10 mouse cellular contexts compared by ENCODE assay signal in the genomic region with DNA sequence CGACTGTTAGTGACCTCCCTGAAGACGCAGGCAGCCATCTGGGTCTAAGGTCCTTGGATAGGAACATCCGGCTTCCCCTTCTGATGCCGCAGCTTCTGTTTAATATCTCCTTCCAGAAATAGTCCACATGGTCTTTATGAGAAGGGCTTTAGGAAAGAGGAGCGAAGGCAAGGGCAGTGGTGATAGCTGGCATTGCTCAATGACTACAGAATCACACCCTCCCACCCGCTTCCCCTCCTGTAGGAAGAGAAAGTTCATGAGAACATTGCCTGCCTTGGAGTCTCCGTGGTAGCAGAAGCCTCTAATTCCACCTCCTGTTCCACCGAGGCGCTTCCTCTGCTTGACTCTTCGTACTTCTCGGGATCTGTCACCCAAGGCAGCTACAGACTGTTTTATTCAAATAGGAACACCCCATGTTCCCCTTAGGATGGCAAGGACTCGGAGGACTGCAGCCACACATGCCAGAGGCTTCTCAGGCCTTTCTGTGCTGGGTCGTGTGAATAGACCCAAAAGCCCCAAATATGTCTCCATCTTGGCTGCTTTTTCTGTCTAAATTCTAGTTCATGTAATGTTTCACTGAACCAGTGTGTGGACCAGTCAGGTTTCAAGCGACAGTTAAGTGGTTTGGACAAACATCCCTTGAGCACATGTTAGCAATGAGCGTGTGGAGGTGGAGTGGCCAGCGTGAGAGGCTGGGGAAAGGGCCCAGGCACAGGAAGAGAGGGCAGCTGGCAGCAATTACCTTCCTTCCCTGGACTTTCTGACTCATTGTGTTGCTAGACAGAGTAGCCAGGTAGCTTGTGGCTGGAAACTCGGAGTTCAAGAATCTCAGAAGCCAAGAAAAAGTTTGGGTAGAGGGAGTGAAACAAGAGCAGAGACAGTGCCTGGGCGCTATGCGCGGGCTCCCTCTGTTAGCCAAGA. TPM values are rescaled to one million over a fixed set of nuclear protein-coding genes. Genes with fewer than 3 reads are reported as not detected.
DNase-seq lines count a peak whose midpoint lies in the region; ATAC-seq lines count a peak whose summit lies in the region.
"Had no signal": no experiment of that assay in that cellular context is flagged by ENCODE, and none has a peak within 500 bp of the region (broad histone marks: within the 10 kb centered on the region; RNA-seq: fewer than 3 reads in every experiment).

No protein-coding gene starts in this region.

- WGBS in heart, embryonic 10.5 days = 73% methylated on average over 20 of the region's 20 CpGs
- 57% methylated on average over 20 of the region's 20 CpGs for WGBS in embryonic facial prominence, embryonic 14.5 days

- H3K27me3 ChIP-seq in heart, embryonic 10.5 days (ENCODE audit: insufficient read depth, poor library complexity, severe bottlenecking) = no peaks in the 10 kb centered on the region
- no peaks in the 10 kb centered on the region for H3K27me3 ChIP-seq in embryonic facial prominence, embryonic 14.5 days (replicated peaks; ENCODE audit: control insufficient read depth, insufficient read depth, low read length)
- H3K27me3 ChIP-seq: midbrain, embryonic 13.5 days had no signal

- intact Hi-C loops in heart, postnatal 25 days (cut with DNase I) = loop anchor here (5.0 kb wide), 1 partner anchor 39 kb away; no protein-coding TSS in a partner anchor

- peak overlapping the region; percentile 23; the same call in 1 of the 2 replicates for H3K27ac ChIP-seq in heart, embryonic 10.5 days
- H3K27ac ChIP-seq in embryonic facial prominence, embryonic 14.5 days (replicated peaks; ENCODE audit: low read depth, low read length) = peak overlapping the region; percentile 11; the same call in 1 of the 2 replicates
- H3K27ac ChIP-seq: midbrain, embryonic 13.5 days had no signal

- peaks cover 8% of the 10 kb centered on the region; the same call in 1 of the 2 replicates for H3K36me3 ChIP-seq in heart, embryonic 10.5 days
- no peaks in the 10 kb centered on the region for H3K36me3 ChIP-seq in embryonic facial prominence, embryonic 14.5 days (ENCODE audit: control insufficient read depth, insufficient read depth, low read length)
- H3K36me3 ChIP-seq: midbrain, embryonic 13.5 days had no signal

- no peak overlapping the region for H3K4me3 ChIP-seq in heart, embryonic 10.5 days
- no peak overlapping the region for H3K4me3 ChIP-seq in embryonic facial prominence, embryonic 14.5 days (ENCODE audit: low read depth, low read length)
- H3K4me3 ChIP-seq: midbrain, embryonic 13.5 days had no signal

- no peak for ATAC-seq in embryonic facial prominence, embryonic 14.5 days (ENCODE audit: low read depth)
- ATAC-seq: midbrain, embryonic 13.5 days had no signal

- H3K4me1 ChIP-seq in heart, embryonic 10.5 days = peaks cover 28% of the 10 kb centered on the region
- H3K4me1 ChIP-seq in embryonic facial prominence, embryonic 14.5 days (ENCODE audit: control insufficient read depth, insufficient read depth, low read length) = peaks cover 49% of the 10 kb centered on the region

- no peak overlapping the region for H3K9ac ChIP-seq in embryonic facial prominence, embryonic 14.5 days (ENCODE audit: low read depth, low read length)
- H3K9ac ChIP-seq: midbrain, embryonic 13.5 days had no signal

- H3K4me2 ChIP-seq in embryonic facial prominence, embryonic 14.5 days (ENCODE audit: low read depth, low read length) = no peak overlapping the region
- H3K4me2 ChIP-seq: midbrain, embryonic 13.5 days had no signal

- no peak for DNase-seq in heart, embryonic 10.5 days (ENCODE audit: low spot score)
- no peak for DNase-seq in heart, postnatal 25 days (ENCODE audit: low spot score)
- peak; percentile 75 for DNase-seq in NIH3T3 (ENCODE audit: low read depth)
- DNase-seq in embryonic facial prominence, embryonic 14.5 days (ENCODE audit: low spot score) = no peak
- DNase-seq in lung, postnatal 10 days = peak; percentile 58
- no peak for DNase-seq in cerebellum, adult 9-10 months
- DNase-seq in gastrocnemius, postnatal 25 days = no peak
- DNase-seq in neural tube, embryonic 10.5 days (ENCODE audit: extremely low spot score, low spot score) = no peak
- DNase-seq: layer of hippocampus, adult 9-11 months had no signal

- H3K9me3 ChIP-seq in heart, embryonic 10.5 days = no peaks in the 10 kb centered on the region
- no peaks in the 10 kb centered on the region for H3K9me3 ChIP-seq in embryonic facial prominence, embryonic 14.5 days (ENCODE audit: control insufficient read depth, low read length)
- H3K9me3 ChIP-seq: midbrain, embryonic 13.5 days had no signal

RNA-seq across cellular contexts. Expression of a gene that starts 42.7 kb away (rescaled TPM):
- 11.2 and 16.8 TPM in 2 replicates for polyA plus RNA-seq in heart, embryonic 10.5 days (2016; fragmentation: Nextera tagmentation; extraction: Ambion mirVana)
- 10 to 100 TPM; 19.3 to 19.5 TPM for total RNA-seq in heart, postnatal 25 days (2021)
- 35.6 and 39.3 TPM in 2 replicates for polyA plus RNA-seq in embryonic facial prominence, embryonic 14.5 days (2014; fragmentation: Nextera tagmentation; extraction: Ambion mirVana)
- total RNA-seq in gastrocnemius, postnatal 25 days (2021) = 10 to 100 TPM in 1 of 2 experiments, 1 to 10 TPM in 1; 9.9 to 10.3 TPM

Comparison
In these comparisons a context has a peak if more than half of its experiments do, and no peak if none do; other contexts are left out.
1. DNase-seq: peak in NIH3T3 (single experiment) and lung, postnatal 10 days (single experiment); none in heart, embryonic 10.5 days (single experiment), heart, postnatal 25 days (single experiment), embryonic facial prominence, embryonic 14.5 days (single experiment), cerebellum, adult 9-10 months (single experiment), gastrocnemius, postnatal 25 days (single experiment) and neural tube, embryonic 10.5 days (single experiment).